Mouse (Mus musculus): ENCODE results near the gene Slc36a1. TPM values are rescaled to one million over a fixed set of nuclear protein-coding genes. Genes with fewer than 3 reads are reported as not detected.

Gene Slc36a1
- total and polyA plus RNA-seq, 3 experiments, result 0.51 to 5.0 (median 2.5) TPM

DNA sequence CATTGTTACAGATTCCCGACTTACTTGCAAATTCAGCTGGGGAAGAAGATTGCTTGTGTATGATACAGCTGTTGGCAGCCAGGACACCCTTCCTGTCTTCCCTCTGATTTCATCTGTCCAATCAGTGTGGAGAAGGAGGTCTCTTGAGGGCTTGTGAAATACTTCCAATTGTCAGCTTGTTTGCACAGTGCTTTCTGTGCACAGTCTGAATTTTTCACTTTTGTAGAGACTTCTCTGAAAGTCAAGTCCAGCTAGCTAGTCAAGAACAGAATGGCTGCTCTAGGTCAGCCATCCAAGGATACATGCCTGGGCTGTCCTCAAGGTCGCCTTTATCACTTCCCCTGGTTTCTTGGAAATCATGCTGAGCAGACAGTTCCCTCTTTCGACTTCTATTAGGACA is 10.8 kb downstream of the Slc36a1 start:
- dilution Hi-C loops (cut with MboI; ENCODE audit: extremely low pct_ligation_motif_present, extremely low pct_unique_long_range_greater_than_20kb, low sequenced_read_pairs), result no loop called here

DNA sequence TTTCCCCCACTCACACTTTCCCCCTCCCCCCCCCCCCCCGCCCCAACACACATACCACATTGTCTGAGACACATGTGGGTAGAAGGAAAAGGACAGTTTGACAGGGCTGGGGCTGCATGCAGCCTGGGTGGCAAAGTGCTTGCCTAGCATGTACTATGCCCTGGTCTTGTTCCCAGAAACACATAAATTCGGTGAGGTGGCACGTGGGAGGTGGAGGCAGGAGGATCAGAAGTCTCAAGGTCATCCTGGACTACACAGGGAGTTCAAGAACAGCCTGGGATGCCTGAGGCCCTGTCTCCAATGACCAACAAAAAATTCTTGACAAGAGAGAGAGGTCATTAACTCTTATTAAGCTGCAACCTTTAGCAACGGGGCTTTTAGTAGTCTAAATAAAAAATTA is 11.9 kb downstream of the Slc36a1 start:
- H3K9me3 ChIP-seq (replicated peaks; ENCODE audit: low read length), result no peaks in the 10 kb centered on the region
- H3K4me1 ChIP-seq (ENCODE audit: control insufficient read depth in 1 of 2, insufficient read depth in 2 of 2), result no peaks in the 10 kb centered on the region
- no peak overlapping the region for H3K4me2 ChIP-seq (ENCODE audit: insufficient read depth, low read depth, poor library complexity, severe bottlenecking)
- H3K36me3 ChIP-seq (replicated peaks in 1 of 2; ENCODE audit: control insufficient read depth in 1 of 2, insufficient read depth in 1 of 2, low read length in 1 of 2), result peaks cover 3 to 59% of the 10 kb centered on the region in 2 experiments
- H3K4me3 ChIP-seq (replicated peaks in 1 of 3; ENCODE audit: low read depth in 2 of 3, low read length in 2 of 3, poor library complexity in 1 of 3), result no peak overlapping the region
- in situ Hi-C loops (cut with MboI; ENCODE audit: low pct_ligation_motif_present, low pct_unique_long_range_greater_than_20kb, low sequenced_read_pairs), result no loop called here
- dilution Hi-C loops (cut with MboI; ENCODE audit: extremely low pct_ligation_motif_present, extremely low pct_unique_long_range_greater_than_20kb, low sequenced_read_pairs), result no loop called here
- H3K27ac ChIP-seq (ENCODE audit: insufficient read depth, low read depth), result no peak overlapping the region
- DNase-seq (ENCODE audit: extremely low read depth), result no peak
- H3K27me3 ChIP-seq (replicated peaks), result no peaks in the 10 kb centered on the region
- no peak for TF ChIP-seq CHD1 (IDR thresholded peaks at IDR 0.05; ENCODE audit: low read depth, low read length)
- no peak for TF ChIP-seq E2F4 (IDR thresholded peaks at IDR 0.05; ENCODE audit: insufficient replicate concordance, low read depth, low read length)
- TF ChIP-seq JUND (conservative IDR thresholded peaks at IDR 0.05; ENCODE audit: low read depth, low read length), result no peak
- no peak for TF ChIP-seq CHD2 (IDR thresholded peaks at IDR 0.05; ENCODE audit: low read length)
- TF ChIP-seq TBP (conservative IDR thresholded peaks at IDR 0.05; ENCODE audit: low read depth, low read length), result no peak
- TF ChIP-seq SMC3 (IDR thresholded peaks at IDR 0.05; ENCODE audit: low read depth, low read length), result no peak
- H3K9ac ChIP-seq (ENCODE audit: insufficient read depth, low read depth), result no peak overlapping the region
- no peaks in the 10 kb centered on the region for H3K79me2 ChIP-seq (replicated peaks; ENCODE audit: control insufficient read depth, extremely low read depth, insufficient read depth, poor library complexity, severe bottlenecking)

More for the DNA sequence above, 10.8 kb downstream of the Slc36a1 start:
- Histone ChIP-seq H3K36me3 (replicated peaks in 1 of 2; ENCODE audit: control insufficient read depth in 1 of 2, insufficient read depth in 1 of 2, low read length in 1 of 2) (peaks cover 3 to 49% of the 10 kb centered on the region in 2 experiments), H3K9ac (ENCODE audit: insufficient read depth, low read depth) (no peak overlapping the region), H3K9me3 (replicated peaks; ENCODE audit: low read length) (no peaks in the 10 kb centered on the region), H3K4me2 (ENCODE audit: insufficient read depth, low read depth, poor library complexity, severe bottlenecking) (no peak overlapping the region), H3K27me3 (replicated peaks) (no peaks in the 10 kb centered on the region), H3K79me2 (replicated peaks; ENCODE audit: control insufficient read depth, extremely low read depth, insufficient read depth, poor library complexity, severe bottlenecking) (no peaks in the 10 kb centered on the region), H3K4me1 (ENCODE audit: control insufficient read depth in 1 of 2, insufficient read depth in 2 of 2) (no peaks in the 10 kb centered on the region), H3K27ac (ENCODE audit: insufficient read depth, low read depth) (no peak overlapping the region), H3K4me3 (replicated peaks in 1 of 3; ENCODE audit: low read depth in 2 of 3, low read length in 2 of 3, poor library complexity in 1 of 3) (no peak overlapping the region)
- no peak for DNase-seq (ENCODE audit: extremely low read depth)
- in situ Hi-C loops (cut with MboI; ENCODE audit: low pct_ligation_motif_present, low pct_unique_long_range_greater_than_20kb, low sequenced_read_pairs), result no loop called here
- TF ChIP-seq HCFC1 (IDR thresholded peaks at IDR 0.05; ENCODE audit: low read depth, low read length), result no peak
- no peak for TF ChIP-seq PAX5 (IDR thresholded peaks at IDR 0.05; ENCODE audit: low read length)
- TF ChIP-seq MEF2A (IDR thresholded peaks at IDR 0.05; ENCODE audit: borderline replicate concordance, low read depth, low read length), result no peak
- no peak for TF ChIP-seq UBTF (IDR thresholded peaks at IDR 0.05; ENCODE audit: low read depth, low read length)
- no peak for TF ChIP-seq NRF1 (IDR thresholded peaks at IDR 0.05; ENCODE audit: low read depth, low read length)
- TF ChIP-seq E2F4 (IDR thresholded peaks at IDR 0.05; ENCODE audit: insufficient replicate concordance, low read depth, low read length), result no peak
- TF ChIP-seq CTCF (conservative IDR thresholded peaks at IDR 0.05 in 1 of 2, IDR thresholded peaks at IDR 0.05 in 1 of 2; ENCODE audit: low read depth in 2 of 2, low read length in 2 of 2), result no peak
- no peak for TF ChIP-seq USF2 (conservative IDR thresholded peaks at IDR 0.05; ENCODE audit: low read depth, low read length)
- TF ChIP-seq USF1 (IDR thresholded peaks at IDR 0.05; ENCODE audit: low read depth, low read length), result no peak
- TF ChIP-seq EP300 (IDR thresholded peaks at IDR 0.05; ENCODE audit: low read length), result no peak
- TF ChIP-seq ZNF384 (IDR thresholded peaks at IDR 0.05; ENCODE audit: low read depth, low read length), result no peak
- no peak for TF ChIP-seq CHD2 (IDR thresholded peaks at IDR 0.05; ENCODE audit: low read length)
- TF ChIP-seq ZKSCAN1 (IDR thresholded peaks at IDR 0.05; ENCODE audit: borderline replicate concordance, low read depth, low read length), result no peak
- TF ChIP-seq TCF12 (IDR thresholded peaks at IDR 0.05; ENCODE audit: low read depth, low read length), result no peak
- no peak for TF ChIP-seq IRF4 (IDR thresholded peaks at IDR 0.05; ENCODE audit: low read depth, low read length)
